Mouse (Mus musculus): ENCODE data around the gene Cd8a. TPM values are rescaled to one million over a fixed set of nuclear protein-coding genes. Genes with fewer than 3 reads are reported as not detected.

Cd8a gene
- polyA plus RNA-seq, 1 experiment from 2014 or later = not detected

- H3K27me3 ChIP-seq = no peaks in the 10 kb centered on the region
- H3K27ac ChIP-seq = no peak overlapping the region
- no peak overlapping the region for H3K9ac ChIP-seq
- 91% methylated on average over 3 of the region's 3 CpGs for WGBS
- no peak for ATAC-seq (ENCODE audit: low FRiP score)
- peaks cover 3% of the 10 kb centered on the region; the same call in 1 of the 2 replicates for H3K9me3 ChIP-seq
- no peaks in the 10 kb centered on the region for H3K36me3 ChIP-seq (replicated peaks)
- no peak overlapping the region for H3K4me2 ChIP-seq
- H3K4me3 ChIP-seq (replicated peaks) = no peak overlapping the region
- H3K4me1 ChIP-seq = no peaks in the 10 kb centered on the region
These were observed 22.0 kb upstream of the Cd8a start for GRCm38 (mm10) chr6:71351201-71351600.

- WGBS = 93% methylated on average over 6 of the region's 6 CpGs
- Histone ChIP-seq H3K4me2 (no peak overlapping the region), H3K27me3 (no peaks in the 10 kb centered on the region), H3K4me1 (no peaks in the 10 kb centered on the region), H3K36me3 (replicated peaks) (no peaks in the 10 kb centered on the region), H3K9ac (no peak overlapping the region), H3K9me3 (peaks cover 3% of the 10 kb centered on the region; the same call in 1 of the 2 replicates), H3K4me3 (replicated peaks) (no peak overlapping the region), H3K27ac (no peak overlapping the region)
- ATAC-seq (ENCODE audit: low FRiP score) = no peak
These were observed 21.0 kb upstream of the Cd8a start for GRCm38 (mm10) chr6:71352201-71352600.

GRCm38 (mm10) chr6:71352866-71353427 is 20.3 kb upstream of the Cd8a start:
- Histone ChIP-seq H3K36me3 (replicated peaks) (no peaks in the 10 kb centered on the region), H3K4me1 (no peaks in the 10 kb centered on the region), H3K4me2 (no peak overlapping the region), H3K9me3 (peaks cover under 1% of the 10 kb centered on the region; the same call in 1 of the 2 replicates), H3K27ac (no peak overlapping the region), H3K27me3 (no peaks in the 10 kb centered on the region), H3K4me3 (replicated peaks) (no peak overlapping the region), H3K9ac (no peak overlapping the region)
- no peak for ATAC-seq (ENCODE audit: low FRiP score)
- WGBS = 84% methylated on average over 10 of the region's 10 CpGs

GRCm38 (mm10) chr6:71353722-71354121 is 19.5 kb upstream of the Cd8a start:
- Histone ChIP-seq H3K27ac (no peak overlapping the region), H3K9ac (no peak overlapping the region), H3K36me3 (replicated peaks) (no peaks in the 10 kb centered on the region), H3K27me3 (no peaks in the 10 kb centered on the region), H3K4me1 (no peaks in the 10 kb centered on the region), H3K9me3 (no peaks in the 10 kb centered on the region), H3K4me3 (replicated peaks) (no peak overlapping the region), H3K4me2 (no peak overlapping the region)
- no peak for ATAC-seq (ENCODE audit: low FRiP score)
- 85% methylated on average over 2 of the region's 2 CpGs for WGBS

GRCm38 (mm10) chr6:71357493-71357892 is 15.7 kb upstream of the Cd8a start:
- no peak overlapping the region for H3K4me2 ChIP-seq
- no peaks in the 10 kb centered on the region for H3K27me3 ChIP-seq
- no peaks in the 10 kb centered on the region for H3K9me3 ChIP-seq
- H3K36me3 ChIP-seq (replicated peaks) = no peaks in the 10 kb centered on the region
- ATAC-seq (ENCODE audit: low FRiP score) = no peak
- H3K4me1 ChIP-seq = no peaks in the 10 kb centered on the region
- no peak overlapping the region for H3K4me3 ChIP-seq (replicated peaks)
- WGBS = 89% methylated on average over 7 of the region's 7 CpGs
- H3K27ac ChIP-seq = no peak overlapping the region
- no peak overlapping the region for H3K9ac ChIP-seq

DNA sequence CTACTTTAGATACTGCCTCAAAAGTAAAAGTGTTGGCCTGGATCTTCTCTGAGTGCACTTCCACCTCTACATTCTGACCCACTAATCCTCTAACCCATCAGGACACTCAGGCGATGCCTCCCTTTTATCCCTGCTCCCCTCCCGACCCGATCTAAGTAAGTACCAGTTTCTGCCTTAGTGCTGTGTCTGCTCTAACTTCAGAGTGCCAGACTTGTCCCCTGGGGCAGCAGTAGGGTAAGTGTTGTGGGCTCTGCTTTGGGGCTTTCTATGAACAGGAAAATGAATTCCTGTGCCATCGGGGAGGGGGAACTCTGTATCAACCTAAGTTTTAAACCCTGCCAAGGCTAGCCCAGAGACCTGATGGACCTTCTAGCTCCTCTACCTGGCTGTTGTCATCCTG is 13.0 kb upstream of the Cd8a start:
- Histone ChIP-seq H3K27ac (no peak overlapping the region), H3K27me3 (no peaks in the 10 kb centered on the region), H3K36me3 (replicated peaks) (no peaks in the 10 kb centered on the region), H3K4me3 (replicated peaks) (no peak overlapping the region), H3K4me1 (no peaks in the 10 kb centered on the region), H3K4me2 (no peak overlapping the region), H3K9me3 (no peaks in the 10 kb centered on the region), H3K9ac (no peak overlapping the region)
- ATAC-seq (ENCODE audit: low FRiP score) = no peak
- WGBS = 76% methylated on average over 4 of the region's 4 CpGs

DNA sequence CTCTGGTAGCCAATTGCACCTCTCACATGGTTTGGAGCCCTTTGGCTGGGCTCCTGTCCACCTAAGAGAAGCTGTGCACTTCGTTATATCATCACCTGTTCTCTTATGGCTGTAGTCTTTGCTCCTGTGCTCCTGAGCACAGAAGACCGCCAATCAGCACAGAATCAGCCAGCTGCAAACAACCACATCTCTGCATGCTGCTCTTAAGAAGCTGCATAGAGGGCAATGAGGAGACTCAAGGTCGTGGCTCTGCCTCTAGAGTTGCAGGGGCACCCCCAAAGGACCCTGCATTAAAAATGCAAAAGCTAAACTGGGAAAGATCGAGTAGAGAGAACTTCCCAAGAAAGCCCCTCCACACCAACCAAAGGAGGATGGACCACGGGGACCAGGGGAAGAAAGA is 12.5 kb upstream of the Cd8a start:
- H3K4me2 ChIP-seq = no peak overlapping the region
- H3K9me3 ChIP-seq = no peaks in the 10 kb centered on the region
- ATAC-seq (ENCODE audit: low FRiP score) = no peak
- no peak overlapping the region for H3K4me3 ChIP-seq (replicated peaks)
- no peak overlapping the region for H3K9ac ChIP-seq
- H3K36me3 ChIP-seq (replicated peaks) = no peaks in the 10 kb centered on the region
- no peak overlapping the region for H3K27ac ChIP-seq
- no peaks in the 10 kb centered on the region for H3K4me1 ChIP-seq
- 61% methylated on average over 5 of the region's 5 CpGs for WGBS
- H3K27me3 ChIP-seq = no peaks in the 10 kb centered on the region

GRCm38 (mm10) chr6:71361156-71361670 is 12.0 kb upstream of the Cd8a start:
- H3K27ac ChIP-seq = no peak overlapping the region
- no peak overlapping the region for H3K4me2 ChIP-seq
- H3K4me1 ChIP-seq = no peaks in the 10 kb centered on the region
- no peak for ATAC-seq (ENCODE audit: low FRiP score)
- no peak overlapping the region for H3K4me3 ChIP-seq (replicated peaks)
- no peaks in the 10 kb centered on the region for H3K9me3 ChIP-seq
- no peaks in the 10 kb centered on the region for H3K36me3 ChIP-seq (replicated peaks)
- no peak overlapping the region for H3K9ac ChIP-seq
- 85% methylated on average over 10 of the region's 10 CpGs for WGBS
- no peaks in the 10 kb centered on the region for H3K27me3 ChIP-seq

DNA sequence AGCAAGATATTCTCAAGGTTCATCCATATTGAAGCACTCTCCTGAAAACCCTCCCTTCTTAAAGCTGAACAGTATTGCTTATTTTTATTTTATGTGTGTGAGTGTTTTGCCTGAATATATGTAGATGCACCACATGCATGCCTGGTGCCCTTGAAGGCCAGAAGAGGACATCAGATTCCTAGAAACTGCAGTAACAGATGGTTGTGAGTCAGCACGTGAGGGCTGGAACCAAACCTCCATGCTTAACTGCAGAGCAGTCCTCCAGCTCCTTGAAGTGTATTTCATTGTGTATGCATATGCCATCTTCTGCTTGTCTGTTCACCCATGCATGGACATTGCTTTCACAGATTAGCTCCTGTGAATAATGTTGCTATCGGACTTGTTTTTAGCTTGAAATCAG is 9.2 kb upstream of the Cd8a start:
- ATAC-seq (ENCODE audit: low FRiP score) = no peak

GRCm38 (mm10) chr6:71369416-71369815 is 3.8 kb upstream of the Cd8a start:
- 90% methylated on average over 6 of the region's 6 CpGs for WGBS
- no peak for ATAC-seq (ENCODE audit: low FRiP score)
- H3K27ac ChIP-seq = no peak overlapping the region
- no peak overlapping the region for H3K4me3 ChIP-seq (replicated peaks)
- no peaks in the 10 kb centered on the region for H3K9me3 ChIP-seq
- no peaks in the 10 kb centered on the region for H3K27me3 ChIP-seq
- no peak overlapping the region for H3K4me2 ChIP-seq
- H3K4me1 ChIP-seq = no peaks in the 10 kb centered on the region
- no peaks in the 10 kb centered on the region for H3K36me3 ChIP-seq (replicated peaks)
- H3K9ac ChIP-seq = no peak overlapping the region

More for the DNA sequence above, 9.2 kb upstream of the Cd8a start:
- H3K27me3 ChIP-seq = no peaks in the 10 kb centered on the region
- no peak overlapping the region for H3K4me3 ChIP-seq (replicated peaks)
- H3K9me3 ChIP-seq = no peaks in the 10 kb centered on the region
- no peak overlapping the region for H3K27ac ChIP-seq
- no peak overlapping the region for H3K4me2 ChIP-seq
- H3K9ac ChIP-seq = no peak overlapping the region
- no peaks in the 10 kb centered on the region for H3K36me3 ChIP-seq (replicated peaks)
- 79% methylated on average over 2 of the region's 2 CpGs for WGBS
- H3K4me1 ChIP-seq = no peaks in the 10 kb centered on the region

GRCm38 (mm10) chr6:71371085-71371605 is 2.1 kb upstream of the Cd8a start:
- ATAC-seq (ENCODE audit: low FRiP score) = no peak

DNA sequence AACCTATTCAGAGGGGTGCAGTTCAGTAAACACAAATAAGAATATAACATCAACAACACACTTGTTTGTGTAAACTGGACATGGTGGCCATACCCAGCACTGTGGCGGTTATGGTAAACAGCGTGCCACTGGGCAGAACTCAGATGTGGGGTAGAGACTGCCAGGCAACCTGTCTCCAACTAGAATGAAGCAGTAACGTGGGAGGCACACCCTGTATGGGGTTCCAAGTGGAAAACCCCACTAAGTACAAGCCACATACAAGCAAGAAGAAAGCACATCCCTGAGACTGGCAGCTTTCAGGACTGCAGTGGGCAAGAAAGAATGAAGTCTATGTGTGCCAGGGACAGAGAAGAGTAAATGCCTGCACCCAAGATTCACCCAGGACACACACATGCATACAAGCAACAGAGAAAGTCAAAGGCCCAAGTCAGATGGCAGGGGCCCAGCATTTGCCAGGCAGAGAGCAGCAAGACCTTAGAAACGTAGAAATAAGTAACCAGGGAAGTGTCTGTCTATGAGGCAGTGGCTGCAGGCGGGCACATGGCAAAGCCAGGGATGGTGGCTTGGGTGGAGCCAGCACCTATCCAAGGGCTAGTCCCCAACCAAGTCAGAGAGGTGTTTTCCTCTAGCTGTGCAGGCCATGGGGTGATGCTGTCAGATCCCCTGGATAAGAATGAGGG is 1.0 kb upstream of the Cd8a start:
- Histone ChIP-seq H3K4me2 (no peak overlapping the region), H3K9ac (no peak overlapping the region), H3K27me3 (no peaks in the 10 kb centered on the region), H3K4me3 (replicated peaks) (no peak overlapping the region), H3K36me3 (replicated peaks) (no peaks in the 10 kb centered on the region), H3K27ac (no peak overlapping the region), H3K9me3 (no peaks in the 10 kb centered on the region), H3K4me1 (no peaks in the 10 kb centered on the region)
- whole genome bisulfite sequencing = 86% methylated on average over 5 of the region's 5 CpGs
- ATAC-seq (ENCODE audit: low FRiP score) = no peak

More at GRCm38 (mm10) chr6:71371085-71371605, 2.1 kb upstream of the Cd8a start:
- Histone ChIP-seq H3K4me3 (replicated peaks) (no peak overlapping the region), H3K36me3 (replicated peaks) (no peaks in the 10 kb centered on the region), H3K9ac (no peak overlapping the region), H3K4me1 (no peaks in the 10 kb centered on the region), H3K27me3 (no peaks in the 10 kb centered on the region), H3K9me3 (no peaks in the 10 kb centered on the region), H3K4me2 (no peak overlapping the region), H3K27ac (no peak overlapping the region)
- 91% methylated on average over 5 of the region's 5 CpGs for WGBS
